Mouse (Mus musculus): ENCODE results near the gene Hist1h2bp. TPM values are rescaled to one million over a fixed set of nuclear protein-coding genes. Genes with fewer than 3 reads are reported as not detected.
"Not testable (repeated sequence)": the region's sequence is repeated elsewhere in the genome, so short reads cannot be mapped to it uniquely, and the experiment has no call there.

The Hist1h2bp gene
- total RNA-seq (2021): 10 to 100 TPM in 1 of 2 experiments, 1 to 10 TPM in 1; 6.7 to 11.2 TPM
- long read RNA-seq, experiment 1, partial matches to known transcripts: 0 of 1 reads
- long read RNA-seq, experiment 1, other reads (novel, unspliced or antisense): 0 of 1 reads
- long read RNA-seq, experiment 2: 0 reads

DNA sequence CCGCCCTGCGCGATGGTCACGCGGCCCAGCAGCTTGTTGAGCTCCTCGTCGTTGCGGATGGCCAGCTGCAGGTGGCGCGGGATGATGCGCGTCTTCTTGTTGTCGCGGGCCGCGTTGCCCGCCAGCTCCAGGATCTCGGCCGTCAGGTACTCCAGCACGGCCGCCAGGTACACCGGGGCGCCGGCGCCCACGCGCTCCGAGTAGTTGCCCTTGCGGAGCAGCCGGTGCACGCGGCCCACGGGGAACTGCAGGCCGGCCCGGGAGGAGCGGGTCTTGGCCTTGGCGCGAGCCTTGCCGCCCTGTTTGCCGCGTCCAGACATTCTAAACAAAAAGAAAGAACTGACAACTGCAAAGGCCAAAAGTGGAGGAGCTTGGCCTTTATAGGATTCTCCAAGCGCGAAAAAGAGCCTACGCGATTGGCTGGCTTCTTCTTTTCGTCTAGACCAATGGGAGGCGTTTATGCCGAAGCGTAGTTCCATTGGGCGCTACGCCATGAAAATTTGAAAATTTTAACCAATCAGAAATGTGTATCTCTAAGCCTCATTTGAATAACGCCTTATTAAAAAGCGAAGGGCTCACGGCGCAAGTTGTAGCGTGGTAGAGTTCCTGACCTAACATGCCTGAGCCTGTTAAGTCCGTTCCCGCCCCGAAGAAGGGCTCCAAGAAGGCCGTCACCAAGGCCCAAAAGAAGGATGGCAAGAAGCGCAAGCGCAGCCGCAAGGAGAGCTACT lies at the start of gene Hist1h2bp, which contains the start of gene Hist1h2an:
Gene Hist1h2bp, plus strand, starts transcription at position 563 of the 731 bp plus-strand sequence.
Gene Hist1h2an, minus strand, starts transcription at position 320 of the 731 bp plus-strand sequence.
- peak; percentile 95 to 98 for DNase-seq (ENCODE audit: low spot score in 2 of 2)
- intact Hi-C loops (cut with DNase I): not testable (repeated sequence)

GRCm38 (mm10) chr13:21745006-21745405 lies 42.3 kb upstream of the Hist1h2bp start:
- intact Hi-C loops (cut with DNase I): no loop called here
- DNase-seq (ENCODE audit: low spot score in 2 of 2): no peak

- no peak for DNase-seq (ENCODE audit: low spot score in 2 of 2)
- intact Hi-C loops (cut with DNase I): loop anchor here (1.0 kb wide), 1 partner anchor 14 kb away; the partner anchor contains the start of gene Hist1h4j
Observed at GRCm38 (mm10) chr13:21749387-21750158, 37.7 kb upstream of the Hist1h2bp start.

GRCm38 (mm10) chr13:21750159-21751017 lies 36.9 kb upstream of the Hist1h2bp start, which contains the start of gene Hist1h4k:
Gene Hist1h4k (minus strand): TSS chr13:21750505.
- intact Hi-C loops (cut with DNase I): loop anchor here (1.0 kb wide), 1 partner anchor 15 kb away; the partner anchor contains the start of gene Hist1h4j
- DNase-seq (ENCODE audit: low spot score in 2 of 2): peak; percentile 88 to 93

DNA sequence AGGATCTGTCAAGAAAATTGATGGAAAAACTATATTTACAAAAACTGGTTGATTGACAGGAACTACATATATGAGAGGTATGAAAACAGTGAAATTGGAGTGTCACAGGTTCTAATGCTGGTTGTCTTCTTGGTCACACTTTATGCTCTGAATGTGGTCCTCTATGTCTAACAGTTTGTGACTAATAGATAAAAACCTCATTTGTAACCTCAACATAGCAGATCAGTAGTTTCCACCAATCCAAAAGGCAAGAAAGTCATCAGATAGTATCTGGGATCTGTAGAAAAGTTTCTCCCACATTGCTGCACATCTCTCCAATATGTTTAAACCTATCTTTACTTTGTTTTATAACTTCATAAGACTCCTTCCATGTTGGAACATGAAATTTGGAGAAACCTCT lies 35.8 kb upstream of the Hist1h2bp start:
- DNase-seq (ENCODE audit: low spot score in 2 of 2): no peak
- intact Hi-C loops (cut with DNase I): no loop called here

DNA sequence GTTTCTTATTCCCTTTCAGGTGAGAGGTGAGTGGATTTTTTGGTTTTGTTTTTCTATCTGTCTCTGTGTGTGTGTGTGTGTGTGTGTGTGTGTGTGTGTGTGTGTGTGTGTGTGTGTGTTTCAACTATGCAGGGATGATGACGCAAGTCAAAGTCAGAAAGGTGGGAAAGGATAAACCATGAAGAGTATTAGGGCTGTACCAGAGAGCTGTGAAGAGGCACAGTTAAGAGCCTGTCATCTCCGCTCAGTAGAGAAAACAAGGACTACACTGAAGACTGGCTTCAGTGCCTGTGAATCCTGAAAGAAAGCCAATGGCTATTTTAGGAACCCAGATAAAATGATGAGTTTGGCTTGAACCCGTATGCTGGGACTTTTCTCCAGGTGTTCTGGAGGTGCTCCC lies 35.4 kb upstream of the Hist1h2bp start:
- intact Hi-C loops (cut with DNase I): no loop called here
- DNase-seq (ENCODE audit: low spot score in 2 of 2): no peak

GRCm38 (mm10) chr13:21752356-21752755 lies 34.9 kb upstream of the Hist1h2bp start:
- intact Hi-C loops (cut with DNase I): no loop called here
- no peak for DNase-seq (ENCODE audit: low spot score in 2 of 2)

- intact Hi-C loops (cut with DNase I): no loop called here
- DNase-seq (ENCODE audit: low spot score in 2 of 2): no peak
Observed at GRCm38 (mm10) chr13:21753051-21753523, 34.2 kb upstream of the Hist1h2bp start.

GRCm38 (mm10) chr13:21753524-21754285 lies 33.6 kb upstream of the Hist1h2bp start, which contains the start of the genes Hist1h2ak and Hist1h2bn:
Gene Hist1h2ak (minus strand): TSS chr13:21753827.
Gene Hist1h2bn (plus strand): TSS chr13:21754123.
- peak; percentile 82 to 93 for DNase-seq (ENCODE audit: low spot score in 2 of 2)
- intact Hi-C loops (cut with DNase I): not testable (repeated sequence)

GRCm38 (mm10) chr13:21754294-21755001 lies 32.8 kb upstream of the Hist1h2bp start:
- peak in 1 of 2 experiments; percentile 31 for DNase-seq (ENCODE audit: low spot score in 2 of 2)
- intact Hi-C loops (cut with DNase I): not testable (repeated sequence)

DNA sequence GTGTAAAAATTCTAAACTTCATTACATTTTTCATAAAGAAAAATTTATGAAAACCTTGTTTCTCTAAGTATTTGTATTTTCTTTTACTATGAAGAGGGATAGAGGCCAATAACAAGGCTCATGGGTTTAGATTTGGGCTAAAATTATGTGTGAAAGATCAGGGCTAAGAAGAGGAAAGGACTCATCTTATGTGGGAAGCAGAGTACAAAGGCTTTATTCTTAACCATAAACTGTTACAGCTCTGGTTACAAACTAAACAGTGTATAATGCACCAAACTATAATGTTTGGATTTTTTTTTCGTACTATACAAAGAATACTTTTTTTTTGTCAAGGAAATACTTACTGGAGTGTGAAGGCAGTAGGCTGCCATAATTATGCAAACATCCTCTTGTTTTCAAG lies 31.6 kb upstream of the Hist1h2bp start:
- intact Hi-C loops (cut with DNase I): no loop called here

GRCm38 (mm10) chr13:21778814-21779766 lies 8.2 kb upstream of the Hist1h2bp start:
- DNase-seq (ENCODE audit: low spot score in 2 of 2): peak; percentile 75 to 91
- intact Hi-C loops (cut with DNase I): no loop called here

More for the DNA sequence above, 31.6 kb upstream of the Hist1h2bp start:
- DNase-seq (ENCODE audit: low spot score in 2 of 2): no peak

GRCm38 (mm10) chr13:21779767-21780731 lies 7.2 kb upstream of the Hist1h2bp start, which contains the start of gene Hist1h1b:
Gene Hist1h1b (minus strand): TSS chr13:21780625.
- intact Hi-C loops (cut with DNase I): no loop called here
- DNase-seq (ENCODE audit: low spot score in 2 of 2): peak in 1 of 2 experiments; percentile 43

DNA sequence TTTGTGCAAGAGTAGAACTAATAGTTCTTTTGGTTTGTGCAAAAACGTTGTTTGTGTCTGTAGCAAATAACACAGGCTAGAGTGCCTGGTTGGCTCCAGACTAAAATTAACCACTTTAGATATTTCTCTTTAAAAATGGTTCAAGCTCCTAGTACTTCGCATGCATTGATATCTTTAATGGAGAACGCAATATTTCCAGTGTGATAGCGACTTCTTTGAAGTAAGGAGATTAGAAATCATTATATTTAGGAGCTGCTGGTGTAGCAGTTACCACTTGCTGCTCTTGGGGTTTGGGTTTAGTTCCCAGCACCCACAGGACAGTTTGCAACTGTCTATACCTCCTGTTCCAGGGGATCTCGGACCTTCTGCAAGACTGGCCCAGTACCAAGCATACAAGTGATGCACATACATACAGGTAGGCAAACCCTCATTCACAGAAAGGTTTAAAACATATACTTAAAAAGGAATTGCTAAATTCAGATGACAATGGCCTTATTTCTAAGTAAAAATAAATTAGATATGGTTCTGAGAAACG lies 6.2 kb upstream of the Hist1h2bp start:
- DNase-seq (ENCODE audit: low spot score in 2 of 2): no peak
- intact Hi-C loops (cut with DNase I): no loop called here

GRCm38 (mm10) chr13:21781639-21782038 lies 5.6 kb upstream of the Hist1h2bp start:
- no peak for DNase-seq (ENCODE audit: low spot score in 2 of 2)
- intact Hi-C loops (cut with DNase I): no loop called here

Measured in left cerebral cortex, postnatal 14 days (tissue).